Comparison of ENCODE assay signal across 28 mouse cellular contexts in the genomic region with DNA sequence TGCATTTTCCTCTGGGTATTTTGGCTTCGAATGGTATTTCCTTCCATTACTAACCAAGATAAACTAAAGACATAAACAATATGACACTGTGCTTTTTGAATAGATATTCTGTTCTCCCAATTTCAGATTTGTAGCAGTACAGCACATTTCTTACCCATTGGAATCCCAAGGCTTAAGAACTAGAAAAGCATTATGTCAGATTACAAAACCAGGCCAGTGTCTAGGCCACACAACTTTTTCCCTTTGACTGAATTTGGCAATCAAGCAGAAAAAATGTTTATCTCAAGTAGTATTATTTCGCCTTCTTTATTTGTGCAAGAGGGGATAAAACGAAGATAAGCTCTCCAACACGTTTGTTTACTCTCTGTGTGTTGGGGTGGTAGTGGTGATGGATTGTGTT. TPM values are rescaled to one million over a fixed set of nuclear protein-coding genes. Genes with fewer than 3 reads are reported as not detected.
A peak's percentile ranks its signal among the peaks of the same experiment; 100 is the strongest.
DNase-seq lines count a peak whose midpoint lies in the region; ATAC-seq and TF ChIP-seq lines count a peak whose summit lies in the region.
"Had no signal": no experiment of that assay in that cellular context is flagged by ENCODE, and none has a peak within 500 bp of the region (broad histone marks: within the 10 kb centered on the region; RNA-seq: fewer than 3 reads in every experiment).

No protein-coding gene starts in this region.

- H3K9me3 ChIP-seq in lung, postnatal 0 days (ENCODE audit: low read length): no peaks in the 10 kb centered on the region
- H3K9me3 ChIP-seq: embryonic facial prominence, embryonic 10.5 days; embryonic facial prominence, embryonic 13.5 days; G1E; hindbrain, embryonic 10.5 days; hindbrain, embryonic 13.5 days; intestine, embryonic 15.5 days had no signal

- DNase-seq in heart, adult 2 months: no peak
- DNase-seq in heart, postnatal 4 days: no peak
- DNase-seq in lung, postnatal 0 days (ENCODE audit: low spot score): peak; percentile 39
- no peak for DNase-seq in lung, postnatal 4 days
- DNase-seq in urinary bladder, adult 18-20 months (ENCODE audit: low spot score in 2 of 2): no peak
- DNase-seq: adrenal gland, adult 2 months; adrenal gland, postnatal 14 days; B cell, adult 2 months; cerebellum, adult 11-12 months; cerebellum, adult 8-10 months; cerebellum, postnatal 10 days; cerebellum, postnatal 36 days; embryo, embryonic 11 days; forebrain, postnatal 0 days; gastrocnemius, postnatal 36 days had no signal

- peak; percentile 25; the same call in 1 of the 2 replicates for ATAC-seq in lung, postnatal 0 days
- ATAC-seq: forebrain, embryonic 14.5 days; forebrain, postnatal 0 days; hindbrain, embryonic 16.5 days; intestine, embryonic 15.5 days; Patski had no signal

- peaks cover 66% of the 10 kb centered on the region for H3K36me3 ChIP-seq in heart, adult 2 months (ENCODE audit: control insufficient read depth, insufficient read depth, low read length)
- H3K36me3 ChIP-seq in lung, postnatal 0 days (ENCODE audit: insufficient read depth, low read length): peaks cover 22% of the 10 kb centered on the region

- no peak for TF ChIP-seq EP300 in heart, adult 2 months (IDR thresholded peaks at IDR 0.05; ENCODE audit: insufficient read depth, low read depth, low read length)
- TF ChIP-seq EP300 in lung, postnatal 0 days (IDR thresholded peaks at IDR 0.05): no peak

- H3K9ac ChIP-seq in heart, adult 2 months (ENCODE audit: low read depth, low read length): no peak overlapping the region
- H3K9ac ChIP-seq in lung, postnatal 0 days (replicated peaks; ENCODE audit: low read depth): no peak overlapping the region
- H3K9ac ChIP-seq: embryonic facial prominence, embryonic 13.5 days; forebrain, postnatal 0 days; hindbrain, embryonic 13.5 days; intestine, embryonic 15.5 days had no signal

- H3K27ac ChIP-seq in heart, adult 2 months: peak overlapping the region; percentile 4; the same call in 1 of the 2 replicates
- H3K27ac ChIP-seq in lung, postnatal 0 days (ENCODE audit: low read length): no peak overlapping the region
- H3K27ac ChIP-seq in brown adipose tissue, adult 24 weeks (replicated peaks; ENCODE audit: low read depth, low read length): peak overlapping the region; percentile 41; the same call in 1 of the 2 replicates
- H3K27ac ChIP-seq: embryonic facial prominence, embryonic 10.5 days; embryonic facial prominence, embryonic 13.5 days; hindbrain, embryonic 10.5 days; hindbrain, embryonic 13.5 days; intestine, embryonic 15.5 days had no signal

- intact Hi-C loops in heart, adult 2 months (cut with DNase I): loop anchor here (10.0 kb wide), 1 partner anchor 309 kb away; a partner anchor contains a TSS

- H3K79me2 ChIP-seq in heart, adult 2 months (replicated peaks; ENCODE audit: control insufficient read depth, insufficient read depth, low read length): peaks cover 5% of the 10 kb centered on the region; the same call in 1 of the 2 replicates

- WGBS in heart, adult 2 months: 49% methylated on average over 4 of the region's 4 CpGs
- WGBS in lung, postnatal 0 days: 25% methylated on average over 4 of the region's 4 CpGs

- H3K4me1 ChIP-seq in heart, adult 2 months (ENCODE audit: control insufficient read depth, insufficient read depth, low read length): peaks cover 7% of the 10 kb centered on the region
- H3K4me1 ChIP-seq in lung, postnatal 0 days (ENCODE audit: insufficient read depth, low read depth, low read length): peaks cover 6% of the 10 kb centered on the region; the same call in 1 of the 2 replicates
- H3K4me1 ChIP-seq in brown adipose tissue, adult 24 weeks (ENCODE audit: control insufficient read depth, insufficient read depth, insufficient read length, low read length): peaks cover 11% of the 10 kb centered on the region
- H3K4me1 ChIP-seq: embryonic facial prominence, embryonic 10.5 days; embryonic facial prominence, embryonic 13.5 days; intestine, embryonic 15.5 days had no signal

- TF ChIP-seq CTCF in heart, adult 2 months (IDR thresholded peaks at IDR 0.05): no peak
- no peak for TF ChIP-seq CTCF in lung, postnatal 0 days (IDR thresholded peaks at IDR 0.05)

- TF ChIP-seq POLR2A in heart, adult 2 months (IDR thresholded peaks at IDR 0.05; ENCODE audit: insufficient read depth, low read depth, low read length): no peak

- no peak overlapping the region for H3K4me2 ChIP-seq in lung, postnatal 0 days (replicated peaks; ENCODE audit: low read depth, low read length)
- H3K4me2 ChIP-seq: embryonic facial prominence, embryonic 13.5 days; heart, embryonic 11.5 days; hindbrain, embryonic 13.5 days; intestine, embryonic 15.5 days had no signal

- H3K4me3 ChIP-seq in heart, adult 2 months: no peak overlapping the region
- no peak overlapping the region for H3K4me3 ChIP-seq in lung, postnatal 0 days (ENCODE audit: low read depth, low read length)
- no peak overlapping the region for H3K4me3 ChIP-seq in brown adipose tissue, adult 24 weeks (ENCODE audit: insufficient read depth, low read depth, low read length)
- H3K4me3 ChIP-seq: embryonic facial prominence, embryonic 10.5 days; embryonic facial prominence, embryonic 13.5 days; erythroblast, embryonic 14.5 days; hindbrain, embryonic 10.5 days; hindbrain, embryonic 13.5 days; intestine, embryonic 15.5 days had no signal

- H3K27me3 ChIP-seq in heart, adult 2 months (ENCODE audit: control insufficient read depth, insufficient read depth, low read length): no peaks in the 10 kb centered on the region
- H3K27me3 ChIP-seq in lung, postnatal 0 days (replicated peaks; ENCODE audit: insufficient read depth, low read length): no peaks in the 10 kb centered on the region
- H3K27me3 ChIP-seq: CH12.LX; embryonic facial prominence, embryonic 13.5 days; hindbrain, embryonic 13.5 days; intestine, embryonic 15.5 days; Patski had no signal

RNA-seq across cellular contexts. Expression of a gene that starts 18.7 kb away (rescaled TPM):
- 100 to 1,000 TPM; 256 to 323 TPM for total RNA-seq in heart, adult 2 months (2021)
- 43.7 and 107 TPM in 2 replicates for polyA plus RNA-seq in heart, adult 2 months (2012; rRNA removed)
- 100 to 1,000 TPM in 1 of 2 experiments, 10 to 100 TPM in 1; 96.1 to 104 TPM for total RNA-seq in heart, postnatal 4 days (2021)
- 49.7 and 58.7 TPM in 2 replicates for polyA plus RNA-seq in lung, postnatal 0 days (2015; fragmentation: Nextera tagmentation; extraction: Ambion mirVana)
- 36.3 and 43.0 TPM in 2 replicates for polyA plus RNA-seq in brown adipose tissue, adult 24 weeks (2012; ENCODE audit: insufficient read depth, insufficient read length, missing spikeins)

RNA-seq across cellular contexts. Expression of a gene that starts 24.8 kb away (rescaled TPM):
- 1 to 10 TPM; 7.7 to 8.7 TPM for total RNA-seq in heart, adult 2 months (2021)
- polyA plus RNA-seq in heart, adult 2 months (2012; rRNA removed): 7.2 and 15.4 TPM in 2 replicates
- total RNA-seq in heart, postnatal 4 days (2021): 10 to 100 TPM; 36.0 to 36.2 TPM
- 6.4 and 7.8 TPM in 2 replicates for polyA plus RNA-seq in lung, postnatal 0 days (2015; fragmentation: Nextera tagmentation; extraction: Ambion mirVana)
- 1.7 and 4.4 TPM in 2 replicates for polyA plus RNA-seq in brown adipose tissue, adult 24 weeks (2012; ENCODE audit: insufficient read depth, insufficient read length, missing spikeins)
